Mouse (Mus musculus) NIH3T3 (cell line): ENCODE measurements at regions not wholly inside any gene's neighbourhood (a gene's known extent, or its start where the extent isn't known, plus 50 kb on each side); places are given as distances from the start of the nearest gene placed in this dataset.
A peak's percentile ranks its signal among the peaks of the same experiment; 100 is the strongest.

Experiments used
- DNase-seq: peaks from one replicate; pipeline ENCODE4 v3.0.0-alpha.2; 2012; ENCODE audit warnings: low read depth

DNA sequence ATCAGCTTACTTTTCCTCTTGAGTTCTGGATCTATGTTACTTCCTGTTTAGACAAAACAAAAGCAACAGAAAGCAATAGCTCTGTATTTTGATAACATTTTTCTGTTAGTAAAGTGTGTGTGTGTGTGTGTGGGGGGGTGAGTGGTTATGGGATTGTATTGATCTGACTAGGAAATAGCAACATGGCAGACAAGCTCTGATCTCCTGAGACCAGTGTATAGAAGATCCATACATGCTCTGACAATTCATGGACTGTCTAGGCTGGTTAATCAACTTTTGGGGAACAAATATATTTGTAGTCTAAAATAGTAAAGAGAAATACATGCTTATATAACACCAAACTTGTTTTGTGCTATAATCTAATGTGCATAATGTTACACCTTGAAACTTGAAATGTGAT lies 124.7 kb upstream of the Defb41 start:
- no peak for DNase-seq

DNA sequence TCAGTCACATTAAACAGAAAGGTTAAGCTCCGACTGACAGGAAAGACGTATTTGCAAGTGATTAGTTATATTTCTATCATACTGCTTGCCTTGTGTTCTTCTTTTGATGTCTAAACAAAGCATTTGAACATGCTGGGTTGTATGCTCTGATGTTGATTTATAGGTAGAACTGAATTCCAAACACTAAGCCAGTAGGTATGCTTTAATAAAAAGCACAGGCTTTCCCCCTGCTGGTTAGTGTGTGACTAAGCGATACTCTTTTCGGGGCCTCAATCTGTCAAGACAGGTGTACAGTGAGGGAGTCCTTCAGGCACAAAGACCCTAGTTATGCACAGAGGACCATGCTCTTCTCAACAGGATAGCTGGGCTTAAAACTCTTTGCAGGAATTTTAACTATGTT lies 119.1 kb upstream of the Defb41 start:
- DNase-seq = no peak

DNA sequence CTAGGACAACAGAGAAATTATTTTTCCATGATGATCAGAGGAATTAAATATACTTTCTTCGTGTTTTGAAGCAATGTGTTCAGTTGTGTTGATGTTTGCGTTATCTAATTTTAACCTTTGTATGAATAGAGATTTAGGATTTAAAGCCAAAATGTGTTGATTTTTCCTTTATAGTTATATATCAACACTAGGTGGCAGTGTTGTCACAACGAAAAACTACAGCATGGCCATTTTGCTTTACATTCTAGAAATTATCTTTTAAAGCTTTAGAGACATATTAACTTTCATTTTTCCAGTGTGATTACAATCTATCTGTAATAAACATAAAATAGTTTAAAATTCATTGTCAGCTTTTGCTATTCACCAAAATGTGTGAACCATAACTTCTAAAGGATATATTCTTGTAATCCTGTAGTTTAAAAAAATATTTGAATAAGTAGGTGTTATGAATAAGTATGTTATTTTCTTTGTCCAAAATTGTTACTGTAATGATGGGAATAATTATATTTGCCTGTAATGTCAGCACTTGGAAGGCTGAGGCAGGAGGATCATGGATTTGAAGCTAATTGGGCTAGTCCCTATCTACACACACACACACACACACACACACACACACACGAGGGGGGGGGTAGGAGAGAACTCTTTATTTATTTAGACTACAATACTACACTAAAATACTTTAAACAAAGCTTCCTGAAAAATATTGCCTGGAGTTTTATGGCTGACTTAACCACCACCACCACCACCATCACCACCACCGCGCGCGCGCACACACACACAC lies 95.2 kb upstream of the Defb41 start:
- peak; percentile 55 for DNase-seq

DNA sequence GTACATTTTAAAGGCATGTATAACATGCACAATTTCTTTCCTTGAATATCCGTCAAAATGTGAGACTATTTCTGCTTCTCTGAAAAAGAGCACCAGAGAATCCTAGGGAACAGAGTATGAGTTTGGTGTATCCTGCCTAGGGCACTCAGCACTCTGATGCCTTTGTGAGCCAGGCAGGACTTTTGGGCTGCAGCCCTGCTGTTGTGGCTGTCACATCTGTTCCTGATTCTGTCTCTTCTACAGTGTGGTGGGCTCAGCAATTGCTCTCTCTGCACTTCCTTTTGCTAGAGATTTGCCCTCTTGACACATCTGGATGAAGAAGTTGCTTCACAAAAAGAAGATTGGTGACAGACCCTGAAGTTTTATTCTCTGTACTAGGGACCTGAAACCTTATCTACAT lies 73.9 kb upstream of the Defb41 start:
- no peak for DNase-seq
